Mouse (Mus musculus) c-Kit-positive CD71-positive TER-119-positive erythroid progenitor cells, embryonic 14.5 days (primary cell): Measurements from ENCODE around the gene Brca2.

Experiments used
- DNase-seq: peaks from one replicate; pipeline ENCODE4 v3.0.0-alpha.2; 2013; ENCODE audit warnings: low spot score

The Brca2 gene

GRCm38 (mm10) chr5:150599301-150600294 is 77.2 kb downstream of the Brca2 start:
- DNase-seq = no peak

DNA sequence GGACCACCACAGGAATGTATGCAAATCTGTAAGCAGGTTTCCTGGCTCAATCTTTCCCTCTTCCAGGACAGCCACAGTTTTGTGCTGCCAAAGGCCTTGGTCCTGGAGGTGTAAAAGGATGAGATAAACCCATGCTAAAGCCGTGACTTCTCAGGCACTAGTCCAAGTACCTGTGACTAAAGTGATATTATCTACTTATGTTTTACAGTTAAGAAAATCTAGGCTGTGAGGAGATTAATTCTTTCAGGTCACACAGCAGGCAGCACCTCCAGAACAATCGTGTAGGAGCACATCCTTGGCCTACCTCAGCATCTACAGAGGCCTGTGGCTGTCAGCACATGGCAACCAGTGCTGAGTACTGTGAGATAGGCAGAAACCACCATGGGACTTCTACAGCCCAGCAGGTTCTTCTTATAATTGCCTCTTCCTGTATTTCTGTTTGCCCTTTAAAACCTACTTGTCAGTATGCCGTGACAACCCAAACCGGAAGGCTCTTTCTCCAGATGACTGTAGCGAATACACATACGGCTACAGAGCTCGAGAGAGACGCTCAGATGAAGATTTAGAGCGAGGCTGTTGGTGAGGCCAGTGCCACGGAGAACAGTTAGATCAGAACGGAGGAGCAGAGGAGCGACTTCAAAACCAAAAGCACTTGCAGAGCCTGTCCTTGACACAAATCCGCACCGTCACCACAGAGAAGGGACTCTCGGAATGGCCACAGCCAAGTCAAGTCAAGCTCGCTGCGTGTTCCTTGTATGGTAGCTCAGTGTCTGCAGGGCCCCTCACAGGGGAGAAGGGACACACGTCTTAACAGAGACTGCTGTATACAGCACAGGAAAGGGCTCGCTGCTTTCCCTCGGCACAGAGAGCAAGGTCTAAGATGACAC is 78.4 kb downstream of the Brca2 start:
- DNase-seq = no peak

GRCm38 (mm10) chr5:150601441-150602230 is 79.2 kb downstream of the Brca2 start:
- no peak for DNase-seq

- DNase-seq = no peak
Observed at GRCm38 (mm10) chr5:150606131-150606530, 83.7 kb downstream of the Brca2 start.

DNA sequence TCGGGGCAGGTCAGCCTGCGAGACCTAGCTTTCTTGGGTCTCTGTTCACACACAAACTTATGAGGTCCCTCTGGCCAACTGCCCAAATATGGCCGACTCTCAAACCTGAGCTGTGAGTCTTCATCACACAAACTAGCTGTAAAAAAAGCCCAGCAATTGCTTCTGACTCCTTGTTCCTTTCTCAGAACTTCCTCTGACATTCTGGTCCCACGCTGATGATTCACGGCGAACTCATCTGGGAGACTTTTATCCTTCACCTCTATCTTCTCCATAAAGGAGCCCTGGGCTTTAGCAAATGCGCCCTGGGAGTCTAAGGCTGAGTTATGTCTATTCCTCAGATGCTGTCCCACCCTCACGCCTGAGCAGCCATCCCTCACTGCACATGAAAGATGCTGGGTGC is 85.2 kb downstream of the Brca2 start:
- no peak for DNase-seq

- DNase-seq = no peak
Observed at GRCm38 (mm10) chr5:150611136-150611535, 88.7 kb downstream of the Brca2 start.

- no peak for DNase-seq
Observed at GRCm38 (mm10) chr5:150611697-150612096, 89.3 kb downstream of the Brca2 start.

- no peak for DNase-seq
Observed at GRCm38 (mm10) chr5:150614054-150614453, 91.6 kb downstream of the Brca2 start.

DNA sequence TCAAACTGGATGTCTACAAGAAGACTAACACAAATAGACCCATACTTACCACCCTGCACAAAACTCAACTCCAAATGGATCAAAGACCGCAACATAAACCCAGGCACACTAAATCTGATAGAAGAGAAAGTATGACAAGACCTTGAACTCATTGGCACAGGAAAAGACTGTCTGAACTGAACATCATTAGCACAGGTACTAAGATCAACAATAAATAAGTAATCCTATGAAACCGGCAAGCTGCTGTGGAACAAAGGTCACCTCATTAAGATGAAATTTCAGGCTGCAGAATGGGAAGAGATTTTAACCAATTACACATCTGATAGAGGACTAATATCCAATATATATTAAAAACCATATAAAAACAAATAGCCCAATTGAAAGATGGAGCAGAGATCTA is 93.8 kb downstream of the Brca2 start:
- no peak for DNase-seq

GRCm38 (mm10) chr5:150616731-150617130 is 94.3 kb downstream of the Brca2 start:
- DNase-seq = no peak

DNA sequence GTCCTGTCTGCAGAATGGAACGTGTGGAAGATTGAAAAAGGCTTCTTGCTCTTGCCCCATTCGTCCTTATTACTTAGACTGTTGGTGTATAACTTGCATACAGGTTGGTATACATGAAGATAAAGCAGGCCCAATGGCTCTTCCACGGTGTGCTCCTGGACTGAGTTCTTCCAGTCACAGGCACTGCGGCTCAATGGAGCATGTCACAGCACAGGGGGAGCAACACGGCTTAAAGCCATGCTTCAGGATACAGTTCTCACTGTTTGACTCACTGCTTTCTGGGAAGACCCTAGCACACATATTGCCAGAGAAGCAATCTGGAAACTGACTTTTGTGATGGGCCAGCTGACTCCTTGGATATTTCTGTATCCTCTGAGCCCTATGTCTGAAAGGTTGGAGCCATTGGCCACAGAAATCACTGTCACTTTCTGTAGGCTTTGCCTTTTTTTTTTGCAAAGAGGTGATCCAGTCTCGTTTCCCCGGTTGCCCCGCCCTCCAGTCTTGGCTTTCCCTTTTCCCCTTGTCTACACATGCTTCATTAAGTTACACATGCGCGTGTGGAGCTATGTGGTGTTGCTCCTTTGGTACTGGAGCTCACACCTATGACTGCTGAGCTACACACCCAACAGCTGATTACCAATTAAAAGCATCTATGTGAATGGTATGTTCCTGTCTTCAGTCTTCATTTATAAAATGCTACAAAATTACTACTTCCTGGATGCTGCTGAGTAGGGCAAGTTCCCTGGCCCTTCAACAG is 96.3 kb downstream of the Brca2 start:
- no peak for DNase-seq
